Mouse (Mus musculus) forebrain, embryonic 15.5 days (tissue): Measurements from ENCODE around the gene 1110059E24Rik. TPM values are rescaled to one million over a fixed set of nuclear protein-coding genes. Genes with fewer than 3 reads are reported as not detected.
"Not testable (repeated sequence)": the region's sequence is repeated elsewhere in the genome, so short reads cannot be mapped to it uniquely, and the experiment has no call there.

ENCODE experiments used
- ATAC-seq: fragments of 200-750 bp; cut with Nextera tagmentation; replicated peaks from 2 replicates; pipeline ENCODE4 v1.8.0; 2017; ENCODE audit warnings: mild to moderate bottlenecking, moderate TSS enrichment, moderate library complexity
- H3K27ac ChIP-seq: fragments of 300-500 bp; sonication (generic); replicated peaks from 2 replicates; pipeline ENCODE4 v1.5.1; 2015; ENCODE audit warnings: mild to moderate bottlenecking, inconsistent platforms
- H3K27me3 ChIP-seq: fragments of 300-500 bp; sonication (generic); 2 replicates; pipeline ENCODE4 v1.6.1; 2015; ENCODE audit warnings: inconsistent platforms
- H3K36me3 ChIP-seq: fragments of 300-500 bp; sonication (generic); 2 replicates; pipeline ENCODE4 v1.6.1; 2015; ENCODE audit warnings: mild to moderate bottlenecking, inconsistent platforms
- H3K4me1 ChIP-seq: fragments of 300-500 bp; sonication (generic); 2 replicates; pipeline ENCODE4 v1.6.1; 2015; ENCODE audit warnings: inconsistent platforms
- H3K4me2 ChIP-seq: fragments of 300-500 bp; sonication (generic); replicated peaks from 2 replicates; pipeline ENCODE4 v1.6.1; 2015; ENCODE audit warnings: mild to moderate bottlenecking, inconsistent platforms
- H3K4me3 ChIP-seq: fragments of 300-500 bp; sonication (generic); 2 replicates; pipeline ENCODE4 v1.5.1; 2015; ENCODE audit warnings: mild to moderate bottlenecking, inconsistent platforms
- H3K9ac ChIP-seq: fragments of 300-500 bp; sonication (generic); replicated peaks from 2 replicates; pipeline ENCODE4 v1.6.1; 2015; ENCODE audit warnings: mild to moderate bottlenecking, inconsistent platforms
- H3K9me3 ChIP-seq: fragments of 300-500 bp; sonication (generic); 2 replicates; pipeline ENCODE4 v1.6.1; 2016; ENCODE audit warnings: inconsistent platforms
- WGBS: fragments of 180-500 bp; shearing (Covaris S2); methylation state at CpG from one replicate; pipeline ENCODE4 v1.1.7; 2015; ENCODE audit warnings: mixed read lengths; 5-methylcytosine and 5-hydroxymethylcytosine counted together
- polyA plus RNA-seq: library from polyadenylated mRNA; unstranded; fragments of >200 nt; fragmentation: Nextera tagmentation; extraction: Ambion mirVana; gene quantifications from 2 replicates; pipeline ENCODE4 v1.2.1, GENCODE M21; 2015

The 1110059E24Rik gene
- polyA plus RNA-seq, 1 experiment from 2014 or later = 57.7 TPM

- no peak overlapping the region for H3K4me3 ChIP-seq
- H3K4me1 ChIP-seq = no peaks in the 10 kb centered on the region
- H3K4me2 ChIP-seq = no peak overlapping the region
- no peak overlapping the region for H3K27ac ChIP-seq
- 82% methylated on average over 4 of the region's 4 CpGs for WGBS
- ATAC-seq = no peak
- H3K36me3 ChIP-seq = no peaks in the 10 kb centered on the region
- no peaks in the 10 kb centered on the region for H3K9me3 ChIP-seq
- no peak overlapping the region for H3K9ac ChIP-seq
- H3K27me3 ChIP-seq = no peaks in the 10 kb centered on the region
Observed at GRCm38 (mm10) chr19:21645301-21645700, 7.5 kb downstream of the 1110059E24Rik start.

- H3K36me3 ChIP-seq = no peaks in the 10 kb centered on the region
- no peaks in the 10 kb centered on the region for H3K9me3 ChIP-seq
- H3K9ac ChIP-seq = no peak overlapping the region
- no peak overlapping the region for H3K4me3 ChIP-seq
- WGBS = 86% methylated on average over 1 of the region's 1 CpGs
- no peak for ATAC-seq
- H3K4me1 ChIP-seq = no peaks in the 10 kb centered on the region
- no peak overlapping the region for H3K4me2 ChIP-seq
- no peaks in the 10 kb centered on the region for H3K27me3 ChIP-seq
- H3K27ac ChIP-seq = no peak overlapping the region
Observed at GRCm38 (mm10) chr19:21643935-21644334, 8.8 kb downstream of the 1110059E24Rik start.

- WGBS = 82% methylated on average over 7 of the region's 7 CpGs
- ATAC-seq = no peak
- no peak overlapping the region for H3K27ac ChIP-seq
- H3K4me3 ChIP-seq = no peak overlapping the region
- H3K4me1 ChIP-seq = no peaks in the 10 kb centered on the region
- no peak overlapping the region for H3K4me2 ChIP-seq
- H3K27me3 ChIP-seq = no peaks in the 10 kb centered on the region
- no peak overlapping the region for H3K9ac ChIP-seq
- no peaks in the 10 kb centered on the region for H3K9me3 ChIP-seq
- no peaks in the 10 kb centered on the region for H3K36me3 ChIP-seq
Observed at GRCm38 (mm10) chr19:21637672-21638071, 15.1 kb downstream of the 1110059E24Rik start.

GRCm38 (mm10) chr19:21636907-21637306 lies 15.9 kb downstream of the 1110059E24Rik start:
- ATAC-seq = no peak
- H3K36me3 ChIP-seq = no peaks in the 10 kb centered on the region
- H3K4me1 ChIP-seq = no peaks in the 10 kb centered on the region
- H3K27ac ChIP-seq = no peak overlapping the region
- H3K9me3 ChIP-seq = no peaks in the 10 kb centered on the region
- 85% methylated on average over 3 of the region's 3 CpGs for WGBS
- H3K4me3 ChIP-seq = no peak overlapping the region
- no peak overlapping the region for H3K4me2 ChIP-seq
- no peak overlapping the region for H3K9ac ChIP-seq
- no peaks in the 10 kb centered on the region for H3K27me3 ChIP-seq

- no peak for ATAC-seq
- no peaks in the 10 kb centered on the region for H3K4me1 ChIP-seq
- H3K27me3 ChIP-seq = no peaks in the 10 kb centered on the region
- no peak overlapping the region for H3K9ac ChIP-seq
- H3K4me3 ChIP-seq = no peak overlapping the region
- H3K4me2 ChIP-seq = no peak overlapping the region
- H3K27ac ChIP-seq = no peak overlapping the region
- H3K36me3 ChIP-seq = no peaks in the 10 kb centered on the region
- 92% methylated on average over 2 of the region's 2 CpGs for WGBS
- H3K9me3 ChIP-seq = no peaks in the 10 kb centered on the region
Observed at GRCm38 (mm10) chr19:21635406-21635805, 17.4 kb downstream of the 1110059E24Rik start.

- WGBS = 71% methylated on average over 14 of the region's 14 CpGs
- no peaks in the 10 kb centered on the region for H3K27me3 ChIP-seq
- no peak for ATAC-seq
- no peaks in the 10 kb centered on the region for H3K36me3 ChIP-seq
- H3K27ac ChIP-seq = no peak overlapping the region
- no peaks in the 10 kb centered on the region for H3K4me1 ChIP-seq
- no peak overlapping the region for H3K9ac ChIP-seq
- H3K9me3 ChIP-seq = no peaks in the 10 kb centered on the region
- no peak overlapping the region for H3K4me3 ChIP-seq
- H3K4me2 ChIP-seq = no peak overlapping the region
Observed at GRCm38 (mm10) chr19:21630656-21631331, 22.0 kb downstream of the 1110059E24Rik start.

- Histone ChIP-seq H3K4me1 (no peaks in the 10 kb centered on the region), H3K4me2 (no peak overlapping the region), H3K36me3 (no peaks in the 10 kb centered on the region), H3K27me3 (no peaks in the 10 kb centered on the region), H3K4me3 (no peak overlapping the region), H3K9me3 (no peaks in the 10 kb centered on the region), H3K27ac (no peak overlapping the region), H3K9ac (no peak overlapping the region)
- WGBS = 90% methylated on average over 1 of the region's 1 CpGs
- no peak for ATAC-seq
Observed at GRCm38 (mm10) chr19:21629501-21629900, 23.3 kb downstream of the 1110059E24Rik start.

GRCm38 (mm10) chr19:21629030-21629429 lies 23.7 kb downstream of the 1110059E24Rik start:
- Histone ChIP-seq H3K27ac (no peak overlapping the region), H3K9me3 (no peaks in the 10 kb centered on the region), H3K4me3 (no peak overlapping the region), H3K4me1 (no peaks in the 10 kb centered on the region), H3K27me3 (no peaks in the 10 kb centered on the region), H3K9ac (no peak overlapping the region), H3K4me2 (no peak overlapping the region), H3K36me3 (no peaks in the 10 kb centered on the region)
- ATAC-seq = no peak
- WGBS = 94% methylated on average over 1 of the region's 1 CpGs

- not testable (repeated sequence) for ATAC-seq, H3K9ac ChIP-seq, H3K4me2 ChIP-seq, H3K9me3 ChIP-seq, H3K27me3 ChIP-seq, H3K4me1 ChIP-seq, H3K4me3 ChIP-seq, H3K36me3 ChIP-seq, H3K27ac ChIP-seq
- 63% methylated on average over 11 of the region's 11 CpGs for WGBS
Observed at GRCm38 (mm10) chr19:21628440-21628839, 24.3 kb downstream of the 1110059E24Rik start.

GRCm38 (mm10) chr19:21626271-21626988 lies 26.3 kb downstream of the 1110059E24Rik start:
- no peaks in the 10 kb centered on the region for H3K36me3 ChIP-seq
- ATAC-seq = no peak
- no peak overlapping the region for H3K27ac ChIP-seq
- no peak overlapping the region for H3K9ac ChIP-seq
- no peaks in the 10 kb centered on the region for H3K4me1 ChIP-seq
- H3K4me3 ChIP-seq = no peak overlapping the region
- H3K4me2 ChIP-seq = no peak overlapping the region
- WGBS = 82% methylated on average over 6 of the region's 6 CpGs
- no peaks in the 10 kb centered on the region for H3K9me3 ChIP-seq
- no peaks in the 10 kb centered on the region for H3K27me3 ChIP-seq

- Histone ChIP-seq H3K4me2 (no peak overlapping the region), H3K27me3 (no peaks in the 10 kb centered on the region), H3K4me3 (no peak overlapping the region), H3K27ac (no peak overlapping the region), H3K9ac (no peak overlapping the region), H3K9me3 (no peaks in the 10 kb centered on the region), H3K36me3 (no peaks in the 10 kb centered on the region), H3K4me1 (no peaks in the 10 kb centered on the region)
- WGBS = 89% methylated on average over 4 of the region's 4 CpGs
- no peak for ATAC-seq
Observed at GRCm38 (mm10) chr19:21624148-21624535, 28.6 kb downstream of the 1110059E24Rik start.

GRCm38 (mm10) chr19:21623410-21624147 lies 29.2 kb downstream of the 1110059E24Rik start:
- Histone ChIP-seq H3K4me2 (no peak overlapping the region), H3K27me3 (no peaks in the 10 kb centered on the region), H3K4me1 (no peaks in the 10 kb centered on the region), H3K36me3 (no peaks in the 10 kb centered on the region), H3K4me3 (no peak overlapping the region), H3K27ac (no peak overlapping the region), H3K9me3 (no peaks in the 10 kb centered on the region), H3K9ac (no peak overlapping the region)
- WGBS = 86% methylated on average over 3 of the region's 3 CpGs
- ATAC-seq = no peak
